ENCODE assay signal across 9 mouse cellular contexts in genomic region chrX:35889800-35890106, GRCm38 (mm10). TPM values are rescaled to one million over a fixed set of nuclear protein-coding genes. Genes with fewer than 3 reads are reported as not detected.
A peak's percentile ranks its signal among the peaks of the same experiment; 100 is the strongest.
DNase-seq lines count a peak whose midpoint lies in the region; ATAC-seq and TF ChIP-seq lines count a peak whose summit lies in the region.
"Had no signal": no experiment of that assay in that cellular context is flagged by ENCODE, and none has a peak within 500 bp of the region (broad histone marks: within the 10 kb centered on the region; RNA-seq: fewer than 3 reads in every experiment).

No protein-coding gene starts in this region.

- peak overlapping the region; percentile 68 for H3K4me2 ChIP-seq in lung, embryonic 16.5 days (ENCODE audit: low read depth, low read length)
- peak overlapping the region; percentile 42 for H3K4me2 ChIP-seq in forebrain, embryonic 15.5 days (replicated peaks)
- peak overlapping the region; percentile 59 for H3K4me2 ChIP-seq in liver, embryonic 13.5 days
- peak overlapping the region; percentile 62 for H3K4me2 ChIP-seq in stomach, postnatal 0 days (replicated peaks; ENCODE audit: low read depth)

- H3K4me3 ChIP-seq in lung, embryonic 16.5 days (ENCODE audit: low read length), result peak overlapping the region; percentile 64
- H3K4me3 ChIP-seq in forebrain, embryonic 15.5 days, result peak overlapping the region; percentile 68
- H3K4me3 ChIP-seq in liver, embryonic 13.5 days (replicated peaks), result peak overlapping the region; percentile 54
- H3K4me3 ChIP-seq in stomach, postnatal 0 days (ENCODE audit: low read depth, low read length), result peak overlapping the region; percentile 61

- no peak overlapping the region for H3K27ac ChIP-seq in lung, embryonic 16.5 days (ENCODE audit: low read length)
- peak overlapping the region; percentile 85 for H3K27ac ChIP-seq in forebrain, embryonic 15.5 days (replicated peaks)
- H3K27ac ChIP-seq in liver, embryonic 13.5 days, result no peak overlapping the region
- 0 out of 2 replicates have a peak overlapping the region, but pooled peaks have one; percentile 8 for H3K27ac ChIP-seq in stomach, postnatal 0 days (replicated peaks)

- no peaks in the 10 kb centered on the region for H3K36me3 ChIP-seq in lung, embryonic 16.5 days (ENCODE audit: control insufficient read depth, insufficient read depth, low read length)
- H3K36me3 ChIP-seq in forebrain, embryonic 15.5 days, result no peaks in the 10 kb centered on the region
- no peaks in the 10 kb centered on the region for H3K36me3 ChIP-seq in liver, embryonic 13.5 days
- H3K36me3 ChIP-seq in stomach, postnatal 0 days (ENCODE audit: control insufficient read depth, insufficient read depth, low read length), result no peaks in the 10 kb centered on the region

- WGBS in lung, embryonic 16.5 days, result 21% methylated on average over 8 of the region's 8 CpGs
- WGBS in forebrain, embryonic 15.5 days, result 22% methylated on average over 8 of the region's 8 CpGs
- WGBS in liver, embryonic 13.5 days (ENCODE audit: insufficient replicate concordance), result 19% methylated on average over 8 of the region's 8 CpGs
- 8% methylated on average over 8 of the region's 8 CpGs for WGBS in stomach, postnatal 0 days

- H3K4me1 ChIP-seq in lung, embryonic 16.5 days (replicated peaks; ENCODE audit: control insufficient read depth, insufficient read depth, low read length), result no peaks in the 10 kb centered on the region
- 0 out of 2 replicates have a peak, but pooled peaks cover 4% of the 10 kb centered on the region for H3K4me1 ChIP-seq in forebrain, embryonic 15.5 days
- H3K4me1 ChIP-seq in liver, embryonic 13.5 days (replicated peaks), result no peaks in the 10 kb centered on the region
- H3K4me1 ChIP-seq in stomach, postnatal 0 days (replicated peaks; ENCODE audit: control insufficient read depth, insufficient read depth), result no peaks in the 10 kb centered on the region

- no peaks in the 10 kb centered on the region for H3K9me3 ChIP-seq in lung, embryonic 16.5 days (ENCODE audit: control insufficient read depth, low read length)
- H3K9me3 ChIP-seq in forebrain, embryonic 15.5 days, result no peaks in the 10 kb centered on the region
- H3K9me3 ChIP-seq in liver, embryonic 13.5 days (replicated peaks), result no peaks in the 10 kb centered on the region
- no peaks in the 10 kb centered on the region for H3K9me3 ChIP-seq in stomach, postnatal 0 days (ENCODE audit: control insufficient read depth, low read length)

- no peaks in the 10 kb centered on the region for H3K27me3 ChIP-seq in lung, embryonic 16.5 days (ENCODE audit: control insufficient read depth, insufficient read depth, low read depth, low read length)
- H3K27me3 ChIP-seq in forebrain, embryonic 15.5 days, result no peaks in the 10 kb centered on the region
- H3K27me3 ChIP-seq in liver, embryonic 13.5 days, result peaks cover 19% of the 10 kb centered on the region
- no peaks in the 10 kb centered on the region for H3K27me3 ChIP-seq in stomach, postnatal 0 days (ENCODE audit: control insufficient read depth, insufficient read depth, low read length)

- TF ChIP-seq EP300 in stomach, postnatal 0 days (optimal IDR thresholded peaks at IDR 0.05), result no peak

- no peak for ATAC-seq in cerebellum, adult (ENCODE audit: insufficient number of reproducible peaks, low FRiP score, low TSS enrichment)
- peak; percentile 24; the same call in 1 of the 2 replicates for ATAC-seq in lung, embryonic 16.5 days (ENCODE audit: low read depth)
- no peak for ATAC-seq in forebrain, embryonic 15.5 days (replicated peaks)
- no peak for ATAC-seq in liver, embryonic 13.5 days (ENCODE audit: low read depth)
- ATAC-seq in stomach, postnatal 0 days (ENCODE audit: low FRiP score, low TSS enrichment), result no peak

- TF ChIP-seq CTCF in stomach, postnatal 0 days (IDR thresholded peaks at IDR 0.05; ENCODE audit: low read depth), result no peak

- peak; percentile 5 to 12 for DNase-seq in cerebellum, adult 18-20 months
- DNase-seq in lung, postnatal 25 days (ENCODE audit: low spot score), result no peak
- no peak for DNase-seq in liver, embryonic 13.5 days
- DNase-seq in stomach, postnatal 0 days (ENCODE audit: low spot score), result peak; percentile 16
- no peak for DNase-seq in left cerebral cortex, adult 8-10 months (ENCODE audit: low spot score in 2 of 2)

- no peak overlapping the region; the same call in 1 of the 2 replicates for H3K9ac ChIP-seq in lung, embryonic 16.5 days (ENCODE audit: low read length)
- H3K9ac ChIP-seq in forebrain, embryonic 15.5 days (replicated peaks), result peak overlapping the region; percentile 66
- no peak overlapping the region for H3K9ac ChIP-seq in liver, embryonic 13.5 days
- H3K9ac ChIP-seq in stomach, postnatal 0 days (ENCODE audit: low read length), result peak overlapping the region; percentile 72

RNA-seq across cellular contexts. Expression of gene Dock11, which starts 1.1 kb away (rescaled TPM):
- 6.6 and 6.8 TPM in 2 replicates for polyA plus RNA-seq in lung, embryonic 16.5 days (2015; fragmentation: Nextera tagmentation; extraction: Ambion mirVana)
- polyA plus RNA-seq in forebrain, embryonic 15.5 days (2015; fragmentation: Nextera tagmentation; extraction: Ambion mirVana), result 16.2 and 17.6 TPM in 2 replicates
- polyA plus RNA-seq in liver, embryonic 13.5 days (2015; fragmentation: Nextera tagmentation; extraction: Ambion mirVana), result 2.2 and 2.8 TPM in 2 replicates
- 5.1 and 5.7 TPM in 2 replicates for polyA plus RNA-seq in stomach, postnatal 0 days (2015; fragmentation: Nextera tagmentation; extraction: Ambion mirVana)
- total RNA-seq in left cerebral cortex, adult 8-10 months (2022), result 1 to 10 TPM; 6.9 to 7.9 (median 7.3) TPM
- polyA plus RNA-seq: erythroblast, embryonic 14.5 days had no signal

Comparison
In these comparisons a context has a peak if more than half of its experiments do, and no peak if none do; other contexts are left out.
1. DNase-seq: peak in cerebellum, adult 18-20 months (2 of 2) and stomach, postnatal 0 days (single experiment); none in lung, postnatal 25 days (single experiment), liver, embryonic 13.5 days (single experiment) and left cerebral cortex, adult 8-10 months (0 of 2).
2. H3K27ac ChIP-seq: peak in forebrain, embryonic 15.5 days (single experiment) and stomach, postnatal 0 days (single experiment); none in lung, embryonic 16.5 days (single experiment) and liver, embryonic 13.5 days (single experiment).
3. H3K9ac ChIP-seq: peak in forebrain, embryonic 15.5 days (single experiment) and stomach, postnatal 0 days (single experiment); none in lung, embryonic 16.5 days (single experiment) and liver, embryonic 13.5 days (single experiment).
4. Peak in every context shown above with its lines, with median percentiles within 50 percentile points of each other: H3K4me2 ChIP-seq and H3K4me3 ChIP-seq.